Mouse (Mus musculus): ENCODE results near the gene Erbb2. TPM values are rescaled to one million over a fixed set of nuclear protein-coding genes. Genes with fewer than 3 reads are reported as not detected.

Erbb2 gene
- polyA plus RNA-seq, 1 experiment from 2014 or later = 7.3 TPM

GRCm38 (mm10) chr11:98463911-98464310 is 51.6 kb downstream of the Erbb2 start:
- no peak for ATAC-seq (ENCODE audit: low FRiP score)
- H3K9me3 ChIP-seq (replicated peaks) = no peaks in the 10 kb centered on the region

DNA sequence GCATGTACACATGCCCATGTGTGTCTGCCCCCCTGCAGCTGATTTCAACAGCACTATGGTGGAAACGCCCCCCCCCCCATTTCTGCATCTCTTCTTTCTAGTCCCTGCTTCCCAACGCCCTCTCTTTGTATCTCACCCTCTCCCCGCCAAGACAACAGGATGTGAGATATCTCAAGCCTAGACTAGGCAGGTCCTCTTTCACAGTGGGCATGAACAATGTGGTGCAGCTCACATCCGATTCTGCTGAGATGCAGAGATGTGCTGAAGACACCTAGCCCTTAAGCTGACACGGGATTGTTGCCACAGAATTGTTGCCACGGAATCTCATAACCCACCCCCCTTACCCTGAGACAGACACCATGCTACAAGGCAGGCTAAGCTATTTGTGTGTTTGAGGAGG is 52.2 kb downstream of the Erbb2 start:
- no peaks in the 10 kb centered on the region for H3K36me3 ChIP-seq
- H3K4me2 ChIP-seq = no peak overlapping the region
- H3K9ac ChIP-seq (replicated peaks) = no peak overlapping the region
- WGBS = 86% methylated on average over 6 of the region's 6 CpGs
- no peak overlapping the region for H3K27ac ChIP-seq (replicated peaks)
- no peak overlapping the region for H3K4me3 ChIP-seq (replicated peaks)
- no peaks in the 10 kb centered on the region for H3K4me1 ChIP-seq
- H3K27me3 ChIP-seq (replicated peaks) = peaks cover 31% of the 10 kb centered on the region
- H3K9me3 ChIP-seq (replicated peaks) = no peaks in the 10 kb centered on the region
- no peak for ATAC-seq (ENCODE audit: low FRiP score)

More at GRCm38 (mm10) chr11:98463911-98464310, 51.6 kb downstream of the Erbb2 start:
- Histone ChIP-seq H3K4me3 (replicated peaks) (no peak overlapping the region), H3K4me1 (no peaks in the 10 kb centered on the region), H3K27ac (replicated peaks) (no peak overlapping the region), H3K27me3 (replicated peaks) (peaks cover 37% of the 10 kb centered on the region), H3K36me3 (no peaks in the 10 kb centered on the region), H3K9ac (replicated peaks) (no peak overlapping the region), H3K4me2 (no peak overlapping the region)
- WGBS = 92% methylated on average over 9 of the region's 9 CpGs

DNA sequence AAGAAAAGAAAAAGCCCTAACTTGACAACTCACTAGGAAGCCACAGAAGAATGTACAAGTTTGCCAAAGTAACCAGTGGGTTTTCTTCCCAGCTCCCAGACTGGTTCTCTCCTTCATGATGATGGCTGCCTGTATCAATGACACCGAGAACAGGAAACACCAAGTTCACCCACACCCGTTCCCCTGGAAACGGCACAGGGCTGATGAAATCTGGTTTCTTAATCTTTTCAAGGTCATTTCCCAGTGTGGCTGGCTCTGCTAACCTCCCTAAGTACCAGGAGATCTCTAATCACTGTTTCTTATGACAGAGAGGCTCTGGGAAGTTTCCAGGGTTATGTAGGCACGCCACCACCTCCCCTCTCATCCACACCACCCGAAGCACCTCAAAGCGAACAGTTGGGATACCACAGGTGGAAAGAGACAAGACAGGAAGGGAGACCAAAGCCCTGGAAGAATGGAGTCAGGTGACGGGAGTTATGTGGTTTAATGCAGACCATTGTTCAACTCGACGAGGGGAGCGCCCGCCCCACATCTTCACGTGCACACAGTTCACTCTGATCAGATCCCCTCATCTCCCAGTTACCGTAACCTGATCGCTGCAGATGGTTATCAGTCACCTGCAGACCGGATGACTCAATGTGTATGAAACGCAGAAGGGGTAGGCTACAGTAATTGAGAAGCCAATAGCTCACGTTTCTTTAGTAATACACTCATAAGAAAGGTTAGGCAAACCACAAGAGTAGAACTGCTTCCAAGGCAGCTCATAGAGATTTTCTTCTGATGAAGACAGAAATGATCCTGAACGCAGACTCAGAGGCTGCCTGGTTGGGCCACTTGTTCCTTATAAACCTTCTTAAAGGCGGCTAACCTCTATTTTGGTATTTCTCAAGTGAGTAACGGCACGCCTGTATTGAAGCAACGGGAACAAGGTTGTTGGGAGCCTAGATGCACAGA is 57.8 kb downstream of the Erbb2 start:
- no peaks in the 10 kb centered on the region for H3K9me3 ChIP-seq (replicated peaks)
- no peak overlapping the region for H3K4me3 ChIP-seq (replicated peaks)
- H3K9ac ChIP-seq (replicated peaks) = no peak overlapping the region
- no peaks in the 10 kb centered on the region for H3K4me1 ChIP-seq
- H3K27ac ChIP-seq (replicated peaks) = no peak overlapping the region
- no peak for ATAC-seq (ENCODE audit: low FRiP score)
- no peak overlapping the region for H3K4me2 ChIP-seq
- 0 out of 2 replicates have a peak, but pooled peaks cover 3% of the 10 kb centered on the region for H3K27me3 ChIP-seq (replicated peaks)
- no peaks in the 10 kb centered on the region for H3K36me3 ChIP-seq
- WGBS = 84% methylated on average over 22 of the region's 22 CpGs

GRCm38 (mm10) chr11:98470795-98471194 is 58.5 kb downstream of the Erbb2 start:
- H3K27me3 ChIP-seq (replicated peaks) = 0 out of 2 replicates have a peak, but pooled peaks cover 3% of the 10 kb centered on the region
- 77% methylated on average over 6 of the region's 6 CpGs for WGBS
- no peak overlapping the region for H3K4me2 ChIP-seq
- no peaks in the 10 kb centered on the region for H3K36me3 ChIP-seq
- no peak overlapping the region for H3K27ac ChIP-seq (replicated peaks)
- H3K4me3 ChIP-seq (replicated peaks) = no peak overlapping the region
- no peaks in the 10 kb centered on the region for H3K9me3 ChIP-seq (replicated peaks)
- no peak for ATAC-seq (ENCODE audit: low FRiP score)
- no peak overlapping the region for H3K9ac ChIP-seq (replicated peaks)
- no peaks in the 10 kb centered on the region for H3K4me1 ChIP-seq

DNA sequence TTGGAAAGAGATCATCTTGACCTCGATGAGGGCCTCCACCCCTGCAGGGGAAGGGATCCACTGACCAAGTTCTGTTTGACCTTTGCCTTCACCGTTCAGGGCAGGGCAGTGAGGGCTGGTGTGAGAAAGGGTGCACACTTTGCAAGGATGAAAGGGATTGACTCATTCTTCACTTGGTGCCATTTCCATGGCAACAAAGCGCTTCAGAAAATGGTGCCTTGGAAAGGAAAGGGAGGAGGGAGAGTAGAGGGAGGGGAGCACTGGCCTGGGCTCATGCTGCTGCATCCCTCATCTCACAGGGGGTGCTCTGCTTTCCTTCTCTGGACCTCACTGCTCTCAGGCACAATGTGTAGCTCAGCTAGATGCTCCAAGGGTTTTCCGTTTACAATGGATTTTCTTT is 60.4 kb downstream of the Erbb2 start:
- no peak for ATAC-seq (ENCODE audit: low FRiP score)
- Histone ChIP-seq H3K9ac (replicated peaks) (no peak overlapping the region), H3K27me3 (replicated peaks) (0 out of 2 replicates have a peak, but pooled peaks cover under 1% of the 10 kb centered on the region), H3K4me2 (no peak overlapping the region), H3K4me1 (no peaks in the 10 kb centered on the region), H3K9me3 (replicated peaks) (no peaks in the 10 kb centered on the region), H3K4me3 (replicated peaks) (no peak overlapping the region), H3K27ac (replicated peaks) (no peak overlapping the region), H3K36me3 (no peaks in the 10 kb centered on the region)
- 37% methylated on average over 4 of the region's 4 CpGs for WGBS

DNA sequence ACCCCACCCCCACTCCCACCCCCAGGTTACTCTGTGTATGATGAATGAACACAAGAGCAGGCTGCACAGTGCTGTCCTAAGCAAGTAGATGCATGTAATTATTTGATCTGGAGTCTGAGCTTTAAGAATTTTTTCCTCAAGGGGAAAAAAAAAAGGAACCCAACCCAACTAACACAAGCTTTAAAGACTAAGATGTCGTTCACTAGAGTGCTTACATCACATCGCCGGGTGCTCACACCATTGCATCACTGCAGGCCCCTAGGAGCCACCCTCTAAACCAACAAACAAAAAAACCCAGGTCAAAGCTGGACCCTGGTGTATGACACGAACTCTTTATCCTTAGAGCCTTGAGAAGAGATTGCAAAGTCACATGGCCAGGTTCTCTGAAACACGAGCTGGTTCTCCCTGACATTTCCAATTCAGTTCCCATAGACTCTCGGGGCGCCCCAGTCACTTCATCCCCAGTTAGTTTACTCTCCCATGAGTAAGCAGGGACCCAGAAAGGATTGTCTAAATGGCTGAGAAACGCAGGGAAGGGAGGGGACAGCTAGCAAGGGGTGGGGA is 61.7 kb downstream of the Erbb2 start:
- Histone ChIP-seq H3K4me3 (replicated peaks) (no peak overlapping the region), H3K4me2 (no peak overlapping the region), H3K4me1 (no peaks in the 10 kb centered on the region), H3K27me3 (replicated peaks) (no peaks in the 10 kb centered on the region), H3K27ac (replicated peaks) (no peak overlapping the region), H3K9me3 (replicated peaks) (no peaks in the 10 kb centered on the region), H3K9ac (replicated peaks) (no peak overlapping the region), H3K36me3 (no peaks in the 10 kb centered on the region)
- WGBS = 61% methylated on average over 8 of the region's 8 CpGs
- ATAC-seq (ENCODE audit: low FRiP score) = no peak

DNA sequence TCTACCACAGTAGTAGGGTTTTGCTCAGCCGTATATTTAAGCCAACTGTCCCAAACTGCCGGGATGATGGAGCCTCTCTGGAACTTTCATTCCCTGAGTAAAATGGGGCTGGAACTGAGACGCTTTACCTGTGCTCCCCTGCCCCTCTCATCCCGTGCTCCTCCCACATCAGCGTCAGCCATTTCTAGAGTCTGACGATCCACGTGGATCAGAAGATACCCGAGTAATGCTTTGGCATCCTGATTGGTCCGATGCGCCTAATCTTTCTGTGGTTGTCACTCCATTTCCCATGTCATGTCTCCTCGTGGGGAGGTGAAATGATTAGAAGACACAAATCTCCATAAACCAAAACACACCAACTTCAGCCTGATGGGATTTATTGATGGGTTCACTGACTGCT is 62.7 kb downstream of the Erbb2 start:
- Histone ChIP-seq H3K4me2 (no peak overlapping the region), H3K4me1 (no peaks in the 10 kb centered on the region), H3K4me3 (replicated peaks) (no peak overlapping the region), H3K9me3 (replicated peaks) (no peaks in the 10 kb centered on the region), H3K27ac (replicated peaks) (no peak overlapping the region), H3K36me3 (no peaks in the 10 kb centered on the region), H3K27me3 (replicated peaks) (peaks cover 2% of the 10 kb centered on the region; the same call in 1 of the 2 replicates), H3K9ac (replicated peaks) (no peak overlapping the region)
- WGBS = 88% methylated on average over 11 of the region's 11 CpGs
- no peak for ATAC-seq (ENCODE audit: low FRiP score)

DNA sequence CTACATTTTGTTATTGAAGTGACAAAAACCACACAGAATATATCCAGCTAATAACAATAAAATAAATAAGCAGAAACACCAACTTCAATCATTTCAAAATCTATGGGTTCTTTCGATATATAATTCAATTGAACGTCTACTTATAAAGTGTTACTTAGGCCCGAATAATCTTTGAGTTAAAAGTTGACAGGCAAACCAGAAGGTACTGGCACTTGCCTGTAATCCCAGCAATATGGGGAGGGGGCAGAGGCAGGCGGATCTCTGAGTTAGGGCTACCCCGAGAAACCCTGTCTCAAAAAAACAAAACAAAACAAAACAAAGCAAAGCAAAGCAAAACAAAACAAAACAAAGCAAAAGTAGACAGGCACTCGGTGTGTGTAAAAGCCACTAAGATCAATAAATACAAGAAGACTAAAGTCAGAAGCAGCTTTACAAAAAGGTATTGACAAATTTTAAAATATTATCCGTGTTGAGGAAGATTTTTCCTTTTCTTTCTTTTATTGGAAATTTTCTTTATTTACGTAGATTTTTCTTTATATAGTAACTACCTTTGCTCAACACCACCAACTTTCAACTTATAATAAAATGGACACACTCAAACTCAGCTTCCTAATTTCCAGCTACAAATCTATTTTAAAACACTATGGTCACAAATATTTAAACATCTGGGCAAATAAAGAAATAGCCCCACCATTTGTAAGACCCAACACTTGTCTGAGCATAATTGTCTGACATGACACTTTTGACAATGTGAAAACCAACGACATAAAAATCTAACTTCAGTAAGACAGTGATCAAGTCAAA is 63.6 kb downstream of the Erbb2 start:
- Histone ChIP-seq H3K9me3 (replicated peaks) (no peaks in the 10 kb centered on the region), H3K4me3 (replicated peaks) (no peak overlapping the region), H3K4me2 (no peak overlapping the region), H3K9ac (replicated peaks) (no peak overlapping the region), H3K27ac (replicated peaks) (no peak overlapping the region), H3K27me3 (replicated peaks) (peaks cover 2% of the 10 kb centered on the region; the same call in 1 of the 2 replicates), H3K36me3 (no peaks in the 10 kb centered on the region), H3K4me1 (no peaks in the 10 kb centered on the region)
- ATAC-seq (ENCODE audit: low FRiP score) = no peak
- WGBS = 90% methylated on average over 9 of the region's 9 CpGs

GRCm38 (mm10) chr11:98476434-98476807 is 64.2 kb downstream of the Erbb2 start:
- Histone ChIP-seq H3K4me2 (no peak overlapping the region), H3K9ac (replicated peaks) (no peak overlapping the region), H3K27me3 (replicated peaks) (peaks cover 2% of the 10 kb centered on the region; the same call in 1 of the 2 replicates), H3K4me3 (replicated peaks) (no peak overlapping the region), H3K27ac (replicated peaks) (no peak overlapping the region), H3K4me1 (no peaks in the 10 kb centered on the region), H3K9me3 (replicated peaks) (no peaks in the 10 kb centered on the region), H3K36me3 (no peaks in the 10 kb centered on the region)
- 89% methylated on average over 4 of the region's 4 CpGs for WGBS
- no peak for ATAC-seq (ENCODE audit: low FRiP score)

DNA sequence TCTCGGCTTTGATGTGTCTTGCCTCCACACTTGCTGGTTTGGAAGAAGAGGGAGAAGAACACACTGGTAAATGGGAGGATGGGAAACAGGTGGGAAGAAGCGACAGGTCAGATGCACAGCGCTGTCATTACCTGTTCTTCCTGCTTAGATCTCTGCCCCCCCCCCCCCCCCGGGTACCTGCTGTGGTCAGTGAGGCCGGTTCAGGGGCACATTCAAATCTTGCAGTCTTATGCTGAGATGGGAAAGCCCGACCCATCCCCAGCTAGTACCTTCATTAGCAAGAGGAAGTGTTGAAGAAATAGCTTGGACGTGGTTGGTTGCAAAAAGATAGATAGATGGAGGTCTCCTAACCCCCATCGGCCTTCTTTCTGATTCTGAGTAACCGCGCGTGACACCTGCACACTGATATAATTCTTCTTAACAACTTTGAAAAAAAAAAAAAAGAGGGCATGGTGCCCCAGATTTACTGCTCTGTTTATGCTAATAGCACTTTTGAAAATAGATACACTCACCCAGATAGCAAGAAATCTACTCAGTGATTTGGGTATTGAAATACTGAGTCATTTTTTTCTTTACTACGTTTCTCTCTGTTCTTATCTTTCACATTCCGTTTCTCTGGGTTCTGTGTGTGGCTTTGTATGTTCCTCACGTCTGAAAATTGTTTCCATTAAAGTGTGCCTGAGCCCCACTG is 64.9 kb downstream of the Erbb2 start:
- Histone ChIP-seq H3K4me3 (replicated peaks) (no peak overlapping the region), H3K4me2 (no peak overlapping the region), H3K9me3 (replicated peaks) (no peaks in the 10 kb centered on the region), H3K27me3 (replicated peaks) (peaks cover 2% of the 10 kb centered on the region; the same call in 1 of the 2 replicates), H3K27ac (replicated peaks) (no peak overlapping the region), H3K36me3 (no peaks in the 10 kb centered on the region), H3K9ac (replicated peaks) (no peak overlapping the region), H3K4me1 (no peaks in the 10 kb centered on the region)
- no peak for ATAC-seq (ENCODE audit: low FRiP score)
- WGBS = 64% methylated on average over 14 of the region's 14 CpGs
